ENCODE assay signal across 19 mouse cellular contexts in genomic region chr6:29101248-29101864, GRCm38 (mm10). TPM values are rescaled to one million over a fixed set of nuclear protein-coding genes. Genes with fewer than 3 reads are reported as not detected.
DNase-seq lines count a peak whose midpoint lies in the region; ATAC-seq and TF ChIP-seq lines count a peak whose summit lies in the region.
"Had no signal": no experiment of that assay in that cellular context is flagged by ENCODE, and none has a peak within 500 bp of the region (broad histone marks: within the 10 kb centered on the region; RNA-seq: fewer than 3 reads in every experiment).

No protein-coding gene starts in this region.

- H3K4me1 ChIP-seq in hindbrain, embryonic 14.5 days (replicated peaks; ENCODE audit: control insufficient read depth, insufficient read depth, low read length), result no peaks in the 10 kb centered on the region
- peaks cover 2% of the 10 kb centered on the region; the same call in 1 of the 2 replicates for H3K4me1 ChIP-seq in hindbrain, embryonic 12.5 days
- H3K4me1 ChIP-seq in cortical plate, adult 2 months (ENCODE audit: control insufficient read depth, insufficient read depth, low read length), result peaks cover 9% of the 10 kb centered on the region
- no peaks in the 10 kb centered on the region for H3K4me1 ChIP-seq in intestine, embryonic 16.5 days (ENCODE audit: control insufficient read depth, insufficient read depth, low read length)

- no peak overlapping the region for H3K9ac ChIP-seq in hindbrain, embryonic 14.5 days
- H3K9ac ChIP-seq in hindbrain, embryonic 12.5 days, result no peak overlapping the region
- H3K9ac ChIP-seq in intestine, embryonic 16.5 days (ENCODE audit: low read depth, low read length), result no peak overlapping the region
- H3K9ac ChIP-seq: heart, embryonic 13.5 days had no signal

- intact Hi-C loops in left cerebral cortex, postnatal 36 days (cut with DNase I), result loop anchor here (1.0 kb wide), 1 partner anchor 120 kb away; no protein-coding TSS in a partner anchor
- intact Hi-C loops in heart, postnatal 36 days (cut with DNase I), result no loop called here

- WGBS in hindbrain, embryonic 14.5 days, result 79% methylated on average over 9 of the region's 9 CpGs
- 86% methylated on average over 9 of the region's 9 CpGs for WGBS in hindbrain, embryonic 12.5 days
- 81% methylated on average over 9 of the region's 9 CpGs for WGBS in intestine, embryonic 16.5 days

- no peaks in the 10 kb centered on the region for H3K36me3 ChIP-seq in hindbrain, embryonic 14.5 days (replicated peaks; ENCODE audit: control insufficient read depth, insufficient read depth)
- no peaks in the 10 kb centered on the region for H3K36me3 ChIP-seq in hindbrain, embryonic 12.5 days
- H3K36me3 ChIP-seq in intestine, embryonic 16.5 days (ENCODE audit: control insufficient read depth, insufficient read depth, low read length), result no peaks in the 10 kb centered on the region
- H3K36me3 ChIP-seq: heart, embryonic 13.5 days; hindbrain, embryonic 10.5 days; midbrain, embryonic 10.5 days had no signal

- no peaks in the 10 kb centered on the region for H3K9me3 ChIP-seq in hindbrain, embryonic 14.5 days (ENCODE audit: control insufficient read depth, low read length)
- H3K9me3 ChIP-seq in hindbrain, embryonic 12.5 days (replicated peaks), result no peaks in the 10 kb centered on the region
- H3K9me3 ChIP-seq in intestine, embryonic 16.5 days (ENCODE audit: control insufficient read depth, low read length), result no peaks in the 10 kb centered on the region
- H3K9me3 ChIP-seq: heart, embryonic 13.5 days; hindbrain, embryonic 10.5 days; midbrain, embryonic 10.5 days had no signal

- H3K27ac ChIP-seq in hindbrain, embryonic 14.5 days, result no peak overlapping the region
- H3K27ac ChIP-seq in hindbrain, embryonic 12.5 days, result no peak overlapping the region
- peak overlapping the region; percentile 68; the same call in 1 of the 2 replicates for H3K27ac ChIP-seq in cortical plate, adult 2 months (ENCODE audit: insufficient read depth, low read length)
- peak overlapping the region; percentile 84 for H3K27ac ChIP-seq in layer of hippocampus, adult 2 months
- H3K27ac ChIP-seq in intestine, embryonic 16.5 days (ENCODE audit: low read length), result no peak overlapping the region
- H3K27ac ChIP-seq: heart, embryonic 13.5 days had no signal

- peak; percentile 31 for DNase-seq in hindbrain, embryonic 14.5 days (ENCODE audit: low spot score)
- DNase-seq in layer of hippocampus, adult 2 months (ENCODE audit: low spot score in 2 of 2), result peak; percentile 58 to 59
- peak; percentile 51 to 55 for DNase-seq in left cerebral cortex, postnatal 36 days (ENCODE audit: low spot score in 2 of 2)
- no peak for DNase-seq in heart, postnatal 36 days
- DNase-seq in lung, adult 18-20 months, result no peak
- DNase-seq: cerebellum, adult 11-12 months; kidney, adult 8-10 months had no signal

- no peak for TF ChIP-seq POLR2A in cortical plate, adult 2 months (IDR thresholded peaks at IDR 0.05; ENCODE audit: extremely low read depth, insufficient read depth, low read length)

- no peak overlapping the region for H3K4me2 ChIP-seq in hindbrain, embryonic 14.5 days (replicated peaks)
- H3K4me2 ChIP-seq in hindbrain, embryonic 12.5 days (replicated peaks), result no peak overlapping the region
- no peak overlapping the region for H3K4me2 ChIP-seq in intestine, embryonic 16.5 days (ENCODE audit: low read depth, low read length)
- H3K4me2 ChIP-seq: heart, embryonic 13.5 days; liver, embryonic 11.5 days had no signal

- no peak overlapping the region for H3K4me3 ChIP-seq in hindbrain, embryonic 14.5 days (replicated peaks; ENCODE audit: low read length)
- no peak overlapping the region for H3K4me3 ChIP-seq in hindbrain, embryonic 12.5 days
- H3K4me3 ChIP-seq in cortical plate, adult 2 months (ENCODE audit: insufficient read depth, low read length), result no peak overlapping the region
- no peak overlapping the region for H3K4me3 ChIP-seq in layer of hippocampus, adult 2 months
- H3K4me3 ChIP-seq in intestine, embryonic 16.5 days (ENCODE audit: low read length), result no peak overlapping the region
- H3K4me3 ChIP-seq: heart, embryonic 13.5 days; hindbrain, embryonic 10.5 days; midbrain, embryonic 10.5 days had no signal

- ATAC-seq in hindbrain, embryonic 14.5 days (ENCODE audit: low FRiP score), result no peak
- no peak for ATAC-seq in hindbrain, embryonic 12.5 days (ENCODE audit: low FRiP score)
- no peak for ATAC-seq in intestine, embryonic 16.5 days

- H3K27me3 ChIP-seq in hindbrain, embryonic 14.5 days (ENCODE audit: control insufficient read depth, insufficient read depth, low read length), result no peaks in the 10 kb centered on the region
- no peaks in the 10 kb centered on the region for H3K27me3 ChIP-seq in hindbrain, embryonic 12.5 days
- H3K27me3 ChIP-seq in intestine, embryonic 16.5 days (replicated peaks; ENCODE audit: control insufficient read depth, insufficient read depth, low read length), result no peaks in the 10 kb centered on the region
- H3K27me3 ChIP-seq: heart, embryonic 13.5 days had no signal

- TF ChIP-seq CTCF in cortical plate, adult 2 months (IDR thresholded peaks at IDR 0.05; ENCODE audit: extremely low read depth, insufficient read depth, low read length), result no peak
- no peak for TF ChIP-seq CTCF in layer of hippocampus, adult 2 months (conservative IDR thresholded peaks at IDR 0.05)

RNA-seq across cellular contexts. Expression of gene Lep, which starts 41.3 kb away (rescaled TPM):
- polyA plus RNA-seq in hindbrain, embryonic 14.5 days (2014; fragmentation: Nextera tagmentation; extraction: Ambion mirVana), result not detected in 2 replicates
- polyA plus RNA-seq in hindbrain, embryonic 12.5 days (2016; fragmentation: Nextera tagmentation; extraction: Ambion mirVana), result not detected in 2 replicates
- not detected in 2 replicates for polyA plus RNA-seq in cortical plate, adult 2 months (2012; rRNA removed)
- not detected for total RNA-seq in layer of hippocampus, adult 2 months (2021)
- total RNA-seq in left cerebral cortex, postnatal 36 days (2021), result not detected
- not detected in 2 replicates for polyA plus RNA-seq in intestine, embryonic 16.5 days (2015; fragmentation: Nextera tagmentation; extraction: Ambion mirVana)
- total RNA-seq in heart, postnatal 36 days (2021), result under 1 TPM in 1 of 2 experiments, not detected in 1; 0.22 TPM
- total RNA-seq: CH12.LX; layer of hippocampus, postnatal 10 days had no signal
- polyA plus RNA-seq: embryonic facial prominence, embryonic 11.5 days; heart, embryonic 13.5 days; hindbrain, embryonic 10.5 days; liver, embryonic 11.5 days; lung, embryonic 16.5 days; midbrain, embryonic 10.5 days; neural tube, embryonic 11.5 days had no signal

Comparison
In these comparisons a context has a peak if more than half of its experiments do, and no peak if none do; other contexts are left out.
1. DNase-seq: peak in hindbrain, embryonic 14.5 days (single experiment), layer of hippocampus, adult 2 months (2 of 2) and left cerebral cortex, postnatal 36 days (2 of 2); none in heart, postnatal 36 days (0 of 2) and lung, adult 18-20 months (0 of 2).
2. H3K27ac ChIP-seq: peak in cortical plate, adult 2 months (single experiment) and layer of hippocampus, adult 2 months (single experiment); none in hindbrain, embryonic 14.5 days (single experiment), hindbrain, embryonic 12.5 days (single experiment) and intestine, embryonic 16.5 days (single experiment).